Mouse (Mus musculus): ENCODE measurements around the gene Msantd1. TPM values are rescaled to one million over a fixed set of nuclear protein-coding genes. Genes with fewer than 3 reads are reported as not detected.

Msantd1 gene
- total RNA-seq, 1 experiment, result 1.1 TPM

GRCm38 (mm10) chr5:34908726-34909633, 1.2 kb downstream of the Msantd1 start:
- Histone ChIP-seq H3K9me3 (ENCODE audit: control insufficient read depth, insufficient read depth, low read depth, low read length) (no peaks in the 10 kb centered on the region), H3K4me3 (ENCODE audit: insufficient read depth in 1 of 2, low read depth in 1 of 2, low read length in 2 of 2, poor library complexity in 1 of 2, severe bottlenecking in 1 of 2) (no peak overlapping the region), H3K9ac (ENCODE audit: insufficient read depth, low read depth, low read length, poor library complexity, severe bottlenecking) (no peak overlapping the region), H3K27ac (ENCODE audit: insufficient read depth, low read depth, low read length, poor library complexity, severe bottlenecking) (no peak overlapping the region), H3K36me3 (ENCODE audit: control insufficient read depth, insufficient read depth, low read length, poor library complexity, severe bottlenecking) (peaks cover 15% of the 10 kb centered on the region; the same call in 1 of the 2 replicates), H3K4me1 (ENCODE audit: control insufficient read depth in 2 of 2, insufficient read depth in 2 of 2, low read length in 2 of 2, poor library complexity in 1 of 2) (peaks cover 0 to 8% of the 10 kb centered on the region in 2 experiments; a peak in 1 of 4 replicates)
- no peak for DNase-seq (ENCODE audit: low read depth, low spot score)
- no peak for TF ChIP-seq HCFC1 (IDR thresholded peaks at IDR 0.05; ENCODE audit: borderline replicate concordance, insufficient read depth, low read length)
- no peak for TF ChIP-seq MAFK (IDR thresholded peaks at IDR 0.05; ENCODE audit: insufficient read depth, low read depth, low read length)
- no peak for TF ChIP-seq ZNF384 (IDR thresholded peaks at IDR 0.05; ENCODE audit: low read depth, low read length)
- no peak for TF ChIP-seq ZC3H11A (IDR thresholded peaks at IDR 0.05; ENCODE audit: borderline replicate concordance, low read depth, low read length)
- TF ChIP-seq CHD2 (IDR thresholded peaks at IDR 0.05; ENCODE audit: low read depth, low read length), result no peak
- in situ Hi-C loops (cut with MboI; ENCODE audit: low sequenced_read_pairs in 2 of 2, unreplicated experiment in 2 of 2), result no loop called here

- Histone ChIP-seq H3K9ac (ENCODE audit: insufficient read depth, low read depth, low read length, poor library complexity, severe bottlenecking) (no peak overlapping the region), H3K4me1 (ENCODE audit: control insufficient read depth in 2 of 2, insufficient read depth in 2 of 2, low read length in 2 of 2, poor library complexity in 1 of 2) (peaks cover 0 to 8% of the 10 kb centered on the region in 2 experiments; a peak in 1 of 4 replicates), H3K4me3 (ENCODE audit: insufficient read depth in 1 of 2, low read depth in 1 of 2, low read length in 2 of 2, poor library complexity in 1 of 2, severe bottlenecking in 1 of 2) (no peak overlapping the region), H3K9me3 (ENCODE audit: control insufficient read depth, insufficient read depth, low read depth, low read length) (no peaks in the 10 kb centered on the region), H3K36me3 (ENCODE audit: control insufficient read depth, insufficient read depth, low read length, poor library complexity, severe bottlenecking) (peaks cover 15% of the 10 kb centered on the region; the same call in 1 of the 2 replicates), H3K27ac (ENCODE audit: insufficient read depth, low read depth, low read length, poor library complexity, severe bottlenecking) (no peak overlapping the region)
- DNase-seq (ENCODE audit: low read depth, low spot score), result no peak
- in situ Hi-C loops (cut with MboI; ENCODE audit: low sequenced_read_pairs in 2 of 2, unreplicated experiment in 2 of 2), result loop anchor here (5.0 to 10.0 kb wide), 2 partner anchors 132 to 135 kb away; partner anchors contain the start of gene Hgfac (in 2 of the 2)
- TF ChIP-seq HCFC1 (IDR thresholded peaks at IDR 0.05; ENCODE audit: borderline replicate concordance, insufficient read depth, low read length) (no peak), ZNF384 (IDR thresholded peaks at IDR 0.05; ENCODE audit: low read depth, low read length) (no peak), CHD2 (IDR thresholded peaks at IDR 0.05; ENCODE audit: low read depth, low read length) (no peak), ZC3H11A (IDR thresholded peaks at IDR 0.05; ENCODE audit: borderline replicate concordance, low read depth, low read length) (no peak)
These were observed 2.1 kb downstream of the Msantd1 start for GRCm38 (mm10) chr5:34909634-34910503.

GRCm38 (mm10) chr5:34910504-34910815, 2.6 kb downstream of the Msantd1 start:
- Histone ChIP-seq H3K9me3 (ENCODE audit: control insufficient read depth, insufficient read depth, low read depth, low read length) (no peaks in the 10 kb centered on the region), H3K36me3 (ENCODE audit: control insufficient read depth, insufficient read depth, low read length, poor library complexity, severe bottlenecking) (peaks cover 11% of the 10 kb centered on the region; the same call in 1 of the 2 replicates), H3K27ac (ENCODE audit: insufficient read depth, low read depth, low read length, poor library complexity, severe bottlenecking) (no peak overlapping the region), H3K9ac (ENCODE audit: insufficient read depth, low read depth, low read length, poor library complexity, severe bottlenecking) (no peak overlapping the region), H3K4me3 (ENCODE audit: insufficient read depth in 1 of 2, low read depth in 1 of 2, low read length in 2 of 2, poor library complexity in 1 of 2, severe bottlenecking in 1 of 2) (no peak overlapping the region), H3K4me1 (ENCODE audit: control insufficient read depth in 2 of 2, insufficient read depth in 2 of 2, low read length in 2 of 2, poor library complexity in 1 of 2) (peaks cover 0 to 8% of the 10 kb centered on the region in 2 experiments; a peak in 1 of 4 replicates)
- in situ Hi-C loops (cut with MboI; ENCODE audit: low sequenced_read_pairs in 2 of 2, unreplicated experiment in 2 of 2), result loop anchor here (5.0 to 10.0 kb wide), 2 partner anchors 132 to 134 kb away; partner anchors contain the start of gene Hgfac (in 2 of the 2)
- no peak for DNase-seq (ENCODE audit: low read depth, low spot score)
- TF ChIP-seq ZC3H11A (IDR thresholded peaks at IDR 0.05; ENCODE audit: borderline replicate concordance, low read depth, low read length) (no peak), MAFK (IDR thresholded peaks at IDR 0.05; ENCODE audit: insufficient read depth, low read depth, low read length) (no peak), ZNF384 (IDR thresholded peaks at IDR 0.05; ENCODE audit: low read depth, low read length) (no peak), CHD2 (IDR thresholded peaks at IDR 0.05; ENCODE audit: low read depth, low read length) (no peak), HCFC1 (IDR thresholded peaks at IDR 0.05; ENCODE audit: borderline replicate concordance, insufficient read depth, low read length) (no peak)

GRCm38 (mm10) chr5:34915801-34916200, 8.0 kb downstream of the Msantd1 start:
- H3K27ac ChIP-seq (ENCODE audit: insufficient read depth, low read depth, low read length, poor library complexity, severe bottlenecking), result no peak overlapping the region
- no peaks in the 10 kb centered on the region for H3K36me3 ChIP-seq (ENCODE audit: control insufficient read depth, insufficient read depth, low read length, poor library complexity, severe bottlenecking)
- DNase-seq (ENCODE audit: low read depth, low spot score), result peak; percentile 37
- no peak overlapping the region for H3K4me3 ChIP-seq (ENCODE audit: insufficient read depth in 1 of 2, low read depth in 1 of 2, low read length in 2 of 2, poor library complexity in 1 of 2, severe bottlenecking in 1 of 2)
- H3K4me1 ChIP-seq (ENCODE audit: control insufficient read depth in 2 of 2, insufficient read depth in 2 of 2, low read length in 2 of 2, poor library complexity in 1 of 2), result peaks cover 0 to 1% of the 10 kb centered on the region in 2 experiments; a peak in 1 of 4 replicates
- H3K9me3 ChIP-seq (ENCODE audit: control insufficient read depth, insufficient read depth, low read depth, low read length), result no peaks in the 10 kb centered on the region
- no peak overlapping the region for H3K9ac ChIP-seq (ENCODE audit: insufficient read depth, low read depth, low read length, poor library complexity, severe bottlenecking)
- TF ChIP-seq ZNF384 (IDR thresholded peaks at IDR 0.05; ENCODE audit: low read depth, low read length) (no peak), ZC3H11A (IDR thresholded peaks at IDR 0.05; ENCODE audit: borderline replicate concordance, low read depth, low read length) (peak; percentile 21; the same call in 1 of the 2 replicates)
- in situ Hi-C loops (cut with MboI; ENCODE audit: low sequenced_read_pairs in 2 of 2, unreplicated experiment in 2 of 2), result loop anchor here in 1 of 2 experiments (10.0 kb wide), 1 partner anchor 129 kb away; the partner anchor contains the start of gene Hgfac
